Comparison of ENCODE assay signal across 18 mouse cellular contexts in genomic region chr2:73763541-73763940, GRCm38 (mm10). TPM values are rescaled to one million over a fixed set of nuclear protein-coding genes. Genes with fewer than 3 reads are reported as not detected.
"Had no signal": no experiment of that assay in that cellular context is flagged by ENCODE, and none has a peak within 500 bp of the region (broad histone marks: within the 10 kb centered on the region; RNA-seq: fewer than 3 reads in every experiment).

No protein-coding gene starts in this region.

- H3K4me3 ChIP-seq: lung, embryonic 15.5 days; megakaryocyte, embryonic 14.5 days; midbrain, embryonic 12.5 days; neural tube, embryonic 12.5 days; stomach, embryonic 15.5 days had no signal

- H3K4me2 ChIP-seq: lung, embryonic 15.5 days; midbrain, embryonic 12.5 days; neural tube, embryonic 12.5 days; stomach, embryonic 15.5 days had no signal

- H3K27ac ChIP-seq: lung, embryonic 15.5 days; macrophage; midbrain, embryonic 12.5 days; neural tube, embryonic 12.5 days; stomach, embryonic 15.5 days had no signal

- H3K27me3 ChIP-seq: lung, embryonic 15.5 days; midbrain, embryonic 12.5 days; neural tube, embryonic 12.5 days; stomach, embryonic 15.5 days had no signal

- DNase-seq: lung, adult 18-20 months; lung, postnatal 14 days; lung, postnatal 36 days; midbrain, embryonic 14.5 days; right cerebral cortex, postnatal 14 days; thymus, adult 18-20 months; thymus, postnatal 14 days; thymus, postnatal 36 days had no signal

- H3K9me3 ChIP-seq: lung, embryonic 15.5 days; midbrain, embryonic 12.5 days; neural tube, embryonic 12.5 days; stomach, embryonic 15.5 days had no signal

- H3K36me3 ChIP-seq: lung, embryonic 15.5 days; midbrain, embryonic 12.5 days; neural tube, embryonic 12.5 days; stomach, embryonic 15.5 days had no signal

- ATAC-seq: lung, postnatal 0 days; midbrain, embryonic 16.5 days had no signal

- H3K4me1 ChIP-seq: megakaryocyte, embryonic 14.5 days; stomach, embryonic 15.5 days had no signal

- H3K9ac ChIP-seq: lung, embryonic 15.5 days; midbrain, embryonic 12.5 days; neural tube, embryonic 12.5 days; stomach, embryonic 15.5 days had no signal

RNA-seq across cellular contexts. Expression of gene Chn1, which starts 11.6 kb away (rescaled TPM):
- total RNA-seq: monocyte, adult 5-6 weeks; neutrophil, adult 5-6 weeks had no signal
- polyA plus RNA-seq: macrophage had no signal
